Mouse (Mus musculus): ENCODE data around the gene Adgrl4.

Gene Adgrl4

DNA sequence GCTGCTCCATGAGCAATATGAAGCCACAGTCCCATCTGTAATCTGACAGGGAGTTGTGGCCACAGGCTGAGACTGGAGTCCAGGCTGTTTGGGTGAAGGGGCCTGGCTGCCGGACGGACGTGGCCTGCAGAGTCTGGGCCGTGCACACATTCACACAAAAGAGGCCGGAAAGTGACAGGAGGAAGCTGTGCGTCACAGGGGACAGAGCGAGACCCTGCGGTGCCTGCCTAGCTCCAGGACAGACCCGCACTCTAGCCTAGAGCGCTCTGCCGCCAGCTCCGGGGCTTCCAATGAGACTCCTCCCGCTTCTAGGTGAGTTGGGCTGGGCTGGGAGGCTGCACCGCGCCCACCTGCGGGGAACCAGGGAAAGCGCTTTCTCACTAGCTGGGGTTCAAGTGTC is at the start of gene Adgrl4:
TSS of gene Adgrl4 (plus strand) at position 195 of the 400 bp plus-strand sequence.
- in situ Hi-C loops (cut with MboI; ENCODE audit: unreplicated experiment in 2 of 2): no loop called here

DNA sequence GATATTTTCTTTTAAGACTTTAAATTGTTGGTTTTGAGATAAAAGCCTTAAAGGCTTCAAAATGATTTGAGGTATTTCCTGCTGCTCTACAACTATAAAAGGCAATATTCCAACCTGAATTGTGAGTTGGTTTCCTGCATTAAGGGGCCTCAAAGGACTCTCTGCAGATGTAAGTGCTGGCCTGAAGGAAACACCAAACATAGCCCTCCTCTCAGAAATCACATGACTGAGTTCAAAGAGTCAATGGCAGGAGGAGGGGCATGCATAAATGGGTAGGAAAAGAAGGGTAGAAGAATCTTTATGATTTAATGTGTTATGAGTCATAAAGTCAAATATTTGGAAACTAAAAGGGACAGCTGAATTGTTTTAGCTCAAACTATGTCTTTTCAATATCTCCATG is 46.8 kb upstream of the Adgrl4 start:
- in situ Hi-C loops (cut with MboI; ENCODE audit: unreplicated experiment in 2 of 2): no loop called here

DNA sequence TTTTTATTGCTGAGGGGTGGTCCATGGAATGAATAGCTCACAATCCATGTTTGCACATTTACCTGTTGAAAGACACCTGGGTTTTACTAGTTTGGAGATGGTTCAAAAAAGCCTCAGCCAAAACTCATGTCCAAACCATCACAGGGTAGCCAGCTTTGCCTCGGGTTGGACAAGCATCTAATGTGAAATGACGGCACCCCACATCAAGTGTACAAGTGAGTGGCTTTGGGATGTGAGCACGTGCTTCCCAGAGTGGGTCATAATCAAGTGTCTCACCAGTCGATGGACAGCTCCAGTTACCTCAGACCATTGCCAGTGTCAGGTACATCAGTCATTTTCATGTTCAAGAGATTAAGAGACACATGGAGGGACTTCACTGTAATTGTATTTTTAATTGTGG is 44.8 kb upstream of the Adgrl4 start:
- in situ Hi-C loops (cut with MboI; ENCODE audit: unreplicated experiment in 2 of 2): no loop called here

DNA sequence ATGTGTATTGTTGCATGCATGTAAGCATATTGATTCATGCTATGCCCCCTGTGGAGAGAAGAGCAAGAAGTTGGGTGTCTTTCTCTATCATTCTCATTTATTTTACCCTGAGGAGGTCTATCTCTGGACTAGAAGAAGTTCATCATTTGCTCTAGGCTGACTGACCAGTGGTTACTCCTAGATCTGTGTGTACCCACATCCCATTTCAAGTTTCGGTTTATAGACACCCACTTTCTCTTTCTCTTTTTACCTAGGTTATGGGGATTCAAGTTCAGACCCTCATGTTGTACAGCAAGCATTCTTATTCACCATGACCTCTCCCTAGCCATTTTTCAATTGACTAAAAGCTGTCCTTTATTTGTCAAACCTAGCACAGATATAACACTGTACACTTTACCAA is 44.4 kb upstream of the Adgrl4 start:
- in situ Hi-C loops (cut with MboI; ENCODE audit: unreplicated experiment in 2 of 2): no loop called here

DNA sequence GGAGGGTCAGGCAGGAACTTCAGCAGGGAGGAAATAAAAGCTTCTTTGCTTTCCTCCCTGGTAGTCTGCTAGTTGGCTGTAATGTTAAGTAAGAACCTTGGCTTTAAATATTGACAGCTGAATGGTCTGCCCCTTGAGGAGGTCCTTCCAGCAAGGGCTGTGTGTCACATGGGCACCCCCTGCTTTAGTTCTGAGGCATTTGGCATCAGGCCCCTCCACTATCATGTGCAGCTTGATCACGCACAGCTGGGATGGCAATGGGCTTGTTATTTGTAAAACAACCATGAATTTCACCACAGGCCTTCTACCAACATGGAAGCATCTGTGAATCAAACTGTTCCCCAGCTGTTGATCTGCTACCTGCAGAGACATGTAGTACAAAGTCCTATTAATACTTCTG is 38.4 kb upstream of the Adgrl4 start:
- in situ Hi-C loops (cut with MboI; ENCODE audit: unreplicated experiment in 2 of 2): no loop called here

DNA sequence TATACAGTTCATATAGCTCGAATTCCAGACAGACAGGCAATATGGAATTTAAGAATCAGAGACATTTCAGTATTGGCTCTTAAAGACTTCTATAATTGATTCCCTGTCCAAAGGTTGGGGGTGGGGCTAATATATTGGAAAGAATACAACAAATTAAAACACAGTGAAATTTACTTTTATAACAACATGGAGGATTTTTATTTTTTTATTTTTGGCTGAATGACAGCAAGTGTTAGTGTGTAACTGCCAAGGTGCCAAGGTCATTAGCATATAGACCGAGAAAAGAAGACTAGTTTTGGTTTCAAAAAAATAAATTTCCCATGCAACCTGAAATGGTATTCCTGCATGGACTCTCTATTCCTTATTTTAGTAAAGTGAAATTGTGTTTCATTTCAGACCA is 26.7 kb upstream of the Adgrl4 start:
- in situ Hi-C loops (cut with MboI; ENCODE audit: unreplicated experiment in 2 of 2): no loop called here

DNA sequence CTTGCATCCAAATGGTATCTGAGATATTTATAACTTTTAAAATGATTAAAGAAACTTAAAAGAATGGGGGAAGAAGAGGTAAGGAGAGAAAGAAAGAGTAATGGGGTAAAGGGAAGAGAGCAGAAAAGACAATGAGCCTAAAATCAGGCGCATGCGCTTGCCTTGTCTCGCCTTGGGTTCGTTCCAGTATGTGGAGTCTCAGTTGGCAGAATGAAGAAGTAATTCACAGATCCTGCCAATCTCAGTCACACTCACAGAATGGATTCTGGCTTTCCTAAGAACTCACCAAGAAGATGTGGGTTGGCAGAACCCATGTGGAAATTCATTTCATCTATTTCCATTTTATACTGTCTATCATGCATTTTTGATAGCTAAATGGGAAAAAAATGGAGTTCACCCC is 26.2 kb upstream of the Adgrl4 start:
- in situ Hi-C loops (cut with MboI; ENCODE audit: unreplicated experiment in 2 of 2): no loop called here

DNA sequence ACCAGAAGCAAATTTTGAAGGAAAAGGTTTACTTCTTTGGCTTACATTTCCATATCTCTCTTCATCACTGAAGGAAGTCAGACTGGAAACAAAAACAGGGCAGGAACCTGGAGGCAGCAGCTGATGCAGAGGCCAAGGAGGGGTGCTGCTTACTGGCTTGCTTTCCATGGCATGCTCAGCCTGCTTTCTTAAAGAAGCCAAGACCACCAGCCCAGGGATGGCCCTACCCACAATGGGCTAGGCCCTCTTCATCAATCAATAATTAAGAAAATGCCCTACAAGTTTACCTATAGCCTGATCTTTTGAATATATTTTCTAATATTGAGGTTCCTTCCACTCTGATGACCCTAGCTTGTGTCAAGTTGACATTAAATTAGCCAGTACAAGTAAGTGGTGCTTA is 20.8 kb upstream of the Adgrl4 start:
- in situ Hi-C loops (cut with MboI; ENCODE audit: unreplicated experiment in 2 of 2): no loop called here

DNA sequence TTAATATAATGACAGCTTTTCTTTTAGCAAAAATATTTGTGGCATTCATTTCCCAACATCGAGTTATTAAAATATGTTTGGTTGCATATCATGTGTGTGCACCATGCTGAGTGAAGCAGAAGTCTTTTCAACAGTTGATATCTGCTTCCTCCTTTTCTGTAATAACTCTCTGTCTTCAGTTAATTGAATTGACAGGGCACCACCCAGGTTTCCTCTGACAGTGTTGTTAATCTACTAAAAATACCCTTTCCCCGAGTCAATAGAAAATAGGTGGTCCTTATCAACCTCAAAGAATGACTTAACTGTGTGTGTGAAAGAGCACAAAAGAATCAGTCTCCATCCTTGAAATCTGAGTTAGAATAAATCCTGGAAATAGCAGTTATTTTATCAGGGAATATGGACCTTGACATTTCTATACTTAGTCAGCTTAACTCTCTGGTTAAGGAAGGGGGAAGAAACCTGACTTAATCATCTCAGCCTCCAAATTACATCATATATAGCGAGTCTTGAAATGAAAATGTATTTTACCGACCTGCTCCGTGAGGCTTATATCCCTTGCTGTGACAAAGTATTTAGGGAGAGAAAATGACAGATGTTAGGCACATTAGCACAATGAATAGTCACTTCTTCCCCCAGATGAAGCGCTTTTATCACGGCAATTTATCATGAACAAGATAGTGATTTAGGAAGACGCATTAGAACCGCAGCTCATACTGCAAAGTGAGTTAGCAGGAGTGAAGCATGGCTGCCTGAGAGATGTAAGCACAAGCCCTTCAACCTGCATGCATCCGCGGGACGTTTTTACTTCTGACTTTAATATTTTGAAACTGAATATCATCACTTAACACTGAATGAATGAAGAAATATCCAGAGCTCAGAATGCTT is 19.8 kb upstream of the Adgrl4 start:
- in situ Hi-C loops (cut with MboI; ENCODE audit: unreplicated experiment in 2 of 2): no loop called here

DNA sequence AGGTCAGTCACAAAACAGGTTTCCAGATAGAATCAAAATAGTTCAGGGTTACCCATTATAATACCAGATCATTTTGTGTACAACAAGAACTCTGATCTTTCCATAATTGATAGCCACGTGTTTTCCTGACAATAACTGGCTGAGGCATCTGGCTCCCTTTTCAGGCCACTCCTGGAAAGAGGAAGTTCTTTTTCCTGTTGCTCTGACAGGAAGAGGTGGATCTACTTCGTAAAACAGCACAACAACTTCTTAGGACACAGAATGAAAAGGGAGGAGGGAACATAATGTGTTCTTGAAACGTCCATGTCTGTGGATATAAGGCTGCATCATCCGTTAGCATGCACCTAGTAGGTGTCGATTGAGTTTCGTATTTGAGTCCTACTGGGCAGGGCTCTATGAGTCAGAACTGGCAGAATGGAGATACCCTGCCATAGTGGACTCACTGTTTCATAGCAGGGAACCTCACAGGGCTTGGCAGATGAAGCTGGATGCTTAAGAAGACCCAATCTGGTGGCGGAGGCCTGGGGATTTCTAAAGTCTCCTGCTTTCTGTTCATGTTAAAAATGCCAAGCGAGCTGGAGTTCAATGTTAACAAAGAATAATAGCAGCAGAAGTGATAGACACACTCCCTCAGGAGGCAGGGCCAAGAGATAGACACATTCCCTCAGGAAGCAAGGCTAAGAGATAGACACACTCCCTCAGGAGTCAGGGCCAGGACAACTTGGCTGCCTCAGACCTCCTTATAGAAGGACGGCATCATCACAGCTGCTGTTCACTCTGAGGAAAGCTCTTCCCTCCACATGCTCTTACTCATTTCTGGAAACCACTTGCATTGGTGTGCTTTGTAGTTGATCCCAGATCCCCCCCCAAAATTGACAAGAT is 13.1 kb upstream of the Adgrl4 start:
- in situ Hi-C loops (cut with MboI; ENCODE audit: unreplicated experiment in 2 of 2): no loop called here

DNA sequence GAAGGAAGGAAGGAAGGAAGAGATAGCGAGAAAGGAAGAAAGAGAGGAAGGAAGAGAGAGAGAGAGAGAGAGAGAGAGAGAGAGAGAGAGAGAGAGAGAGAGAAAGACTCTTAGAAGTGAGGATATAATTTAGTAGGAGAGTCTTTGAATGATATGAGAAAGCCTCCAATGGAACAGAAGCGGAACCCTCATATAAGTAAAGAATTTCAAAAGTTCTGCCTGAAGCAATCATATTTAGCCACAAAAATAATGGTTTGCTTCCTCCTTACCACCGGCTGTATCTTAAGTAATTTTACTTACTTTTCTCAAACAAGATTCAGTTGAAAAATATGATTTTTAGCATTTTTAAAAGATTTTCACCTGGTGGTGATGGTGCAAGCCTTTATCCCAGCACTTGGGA is 7.6 kb upstream of the Adgrl4 start:
- in situ Hi-C loops (cut with MboI; ENCODE audit: unreplicated experiment in 2 of 2): no loop called here

DNA sequence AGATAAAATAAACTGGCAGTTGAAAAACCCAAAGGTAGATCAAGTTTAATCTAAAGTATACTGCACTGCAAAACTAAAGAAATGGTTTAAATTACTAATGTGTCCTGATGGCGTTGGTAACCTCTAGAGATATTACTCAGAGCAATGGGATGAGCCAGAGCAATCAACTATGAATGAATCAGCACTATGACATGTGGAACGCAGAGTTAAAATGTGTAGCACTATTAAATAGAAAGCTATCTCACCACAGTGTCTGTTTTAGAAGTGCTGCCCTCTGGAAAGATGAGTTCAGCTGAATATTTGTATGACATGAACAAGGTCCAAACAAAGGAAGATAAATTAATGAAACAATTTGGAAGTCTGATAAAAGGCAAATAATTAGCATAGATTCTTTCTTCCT is 6.2 kb upstream of the Adgrl4 start:
- in situ Hi-C loops (cut with MboI; ENCODE audit: unreplicated experiment in 2 of 2): no loop called here

DNA sequence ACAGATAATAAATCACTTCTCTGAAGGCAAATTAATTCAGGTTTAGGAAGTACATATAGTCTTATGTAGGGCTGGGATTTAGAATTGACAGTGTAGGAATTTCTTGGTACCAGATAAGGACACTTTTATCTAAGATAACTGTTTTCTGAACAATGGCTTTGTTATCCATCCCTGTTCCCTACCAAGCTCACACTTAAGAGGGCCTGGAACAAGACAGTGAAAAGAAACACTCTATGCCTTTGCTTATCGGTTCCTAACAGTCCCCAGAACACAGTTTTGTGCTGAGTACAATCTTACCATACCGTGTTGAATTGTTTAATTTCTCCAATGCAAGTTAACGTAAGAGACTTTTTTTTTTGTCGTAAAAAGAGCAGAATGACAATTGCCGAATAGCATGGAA is 677 bp downstream of the Adgrl4 start:
- in situ Hi-C loops (cut with MboI; ENCODE audit: unreplicated experiment in 2 of 2): no loop called here

DNA sequence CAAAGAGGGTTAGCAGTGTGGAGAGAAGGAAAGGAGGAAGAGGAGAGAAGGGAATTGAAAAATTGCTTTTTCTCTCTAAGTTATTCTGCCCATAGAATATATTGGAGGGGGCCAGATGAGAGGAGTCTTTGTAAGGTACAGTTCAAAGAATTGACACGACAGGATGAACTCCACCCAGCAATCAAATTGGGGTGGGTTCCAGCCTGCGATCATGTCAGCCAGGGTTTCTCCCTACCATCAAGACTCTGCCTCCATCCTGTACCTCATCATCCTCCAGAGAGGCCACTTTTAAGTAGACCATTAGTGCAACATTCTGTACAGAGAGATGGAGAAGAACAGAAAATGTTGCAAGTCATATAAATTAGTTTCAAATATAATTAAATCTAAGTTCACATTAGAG is 2.3 kb downstream of the Adgrl4 start:
- in situ Hi-C loops (cut with MboI; ENCODE audit: unreplicated experiment in 2 of 2): no loop called here

DNA sequence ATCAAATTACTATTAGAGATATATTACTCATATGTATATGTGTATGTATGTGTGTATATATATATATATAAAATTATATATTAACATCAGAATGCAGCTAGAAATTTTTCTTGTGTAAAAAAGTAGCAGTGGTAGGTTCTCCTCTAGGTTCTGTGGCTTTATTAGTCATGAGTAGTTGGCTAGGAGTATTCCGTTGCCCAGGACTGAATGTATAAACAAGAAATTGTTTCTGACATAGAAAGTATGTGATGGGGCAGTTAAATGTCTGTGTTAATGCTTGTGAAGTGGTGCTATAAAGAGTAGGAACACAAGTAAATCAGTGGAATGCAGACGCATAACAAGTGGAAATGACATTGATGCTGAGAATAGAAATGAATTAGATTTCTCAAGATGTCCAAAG is 4.3 kb downstream of the Adgrl4 start:
- in situ Hi-C loops (cut with MboI; ENCODE audit: unreplicated experiment in 2 of 2): no loop called here

DNA sequence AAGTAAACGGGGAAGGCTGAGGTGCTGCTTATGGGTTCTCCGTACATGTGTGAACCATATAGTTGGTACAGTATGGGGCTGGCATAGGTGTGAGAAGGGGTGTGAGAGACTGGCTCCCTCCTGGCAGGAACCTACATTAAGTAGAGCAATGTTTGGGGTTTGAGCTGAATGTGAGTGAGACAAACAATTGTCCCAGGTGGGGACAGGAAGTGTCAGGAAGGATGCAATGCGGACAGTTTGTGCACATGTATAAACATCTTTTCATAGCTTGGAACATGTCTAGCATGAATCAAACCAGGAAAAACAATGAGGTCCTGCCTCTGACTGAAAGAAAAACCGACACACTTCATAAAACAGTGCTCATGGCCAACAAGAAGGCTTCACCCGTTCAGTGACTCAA is 5.8 kb downstream of the Adgrl4 start:
- in situ Hi-C loops (cut with MboI; ENCODE audit: unreplicated experiment in 2 of 2): no loop called here

DNA sequence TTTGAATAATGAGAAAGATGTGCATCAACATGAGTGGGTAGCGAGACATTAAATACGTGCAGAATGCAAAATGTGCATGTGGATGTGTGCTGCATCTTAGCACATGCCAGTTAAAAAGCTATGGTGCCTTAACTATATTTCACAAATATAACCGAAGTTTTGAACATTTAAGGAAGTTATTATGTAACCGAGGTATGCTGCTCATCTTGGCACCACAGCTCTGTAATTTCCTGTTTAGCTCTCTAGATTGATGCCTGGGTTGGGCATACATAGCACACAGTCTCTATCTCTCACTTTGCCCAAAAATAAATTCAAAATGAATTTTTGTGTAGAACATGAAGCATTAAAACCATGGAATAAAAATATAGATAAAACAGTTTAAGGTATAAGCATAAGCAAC is 6.6 kb downstream of the Adgrl4 start:
- in situ Hi-C loops (cut with MboI; ENCODE audit: unreplicated experiment in 2 of 2): no loop called here

DNA sequence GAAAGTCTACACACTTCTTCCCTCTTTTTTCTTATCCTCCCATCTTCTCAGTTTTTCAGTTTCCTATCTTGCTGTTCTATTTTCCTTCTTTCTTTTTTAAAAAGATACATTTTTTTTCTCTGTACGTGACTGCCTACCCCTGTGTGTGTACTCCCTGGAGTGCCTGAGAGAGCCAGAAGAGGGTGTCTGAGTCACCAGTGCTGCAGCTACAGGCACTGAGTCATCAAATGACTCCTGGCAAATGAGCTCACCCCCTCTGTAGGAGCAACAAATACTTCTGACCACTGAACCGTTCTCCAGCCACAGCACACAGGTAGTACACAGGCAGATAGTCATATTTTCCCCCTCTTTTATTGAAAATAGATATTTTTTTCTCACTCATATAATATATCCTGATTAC is 8.2 kb downstream of the Adgrl4 start:
- in situ Hi-C loops (cut with MboI; ENCODE audit: unreplicated experiment in 2 of 2): no loop called here

DNA sequence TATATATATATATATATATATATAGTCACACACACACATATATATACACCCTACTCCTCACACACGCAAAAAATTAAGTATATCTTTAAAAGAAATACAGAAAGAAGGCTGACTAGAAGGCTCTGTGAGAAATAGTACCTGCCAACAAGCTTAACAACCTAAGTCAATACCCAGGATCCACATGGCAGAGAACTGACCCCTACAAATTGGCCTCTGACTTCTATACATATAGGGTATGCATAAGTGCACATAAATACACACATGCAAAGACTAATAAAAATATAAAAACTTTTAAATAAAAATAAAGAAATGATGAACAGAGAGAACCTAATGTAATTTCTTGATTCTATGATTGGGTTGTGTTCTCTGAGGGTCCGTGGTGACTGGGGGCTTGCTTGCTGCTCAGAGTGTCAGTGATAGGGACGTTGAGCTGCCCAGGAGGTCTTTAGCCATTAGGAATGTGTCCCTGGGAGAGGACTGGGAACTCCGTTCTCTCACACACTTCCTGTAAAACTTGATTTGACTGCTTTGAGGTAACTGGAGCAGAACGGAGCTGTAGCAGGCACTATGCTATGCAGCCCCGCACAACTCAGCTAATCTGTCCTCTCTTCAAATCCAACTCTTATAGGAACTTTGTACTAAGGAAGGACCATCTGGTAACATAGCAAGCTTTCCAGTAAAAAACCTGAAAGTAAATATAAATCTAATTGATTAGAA is 17.5 kb downstream of the Adgrl4 start:
- in situ Hi-C loops (cut with MboI; ENCODE audit: unreplicated experiment in 2 of 2): no loop called here

DNA sequence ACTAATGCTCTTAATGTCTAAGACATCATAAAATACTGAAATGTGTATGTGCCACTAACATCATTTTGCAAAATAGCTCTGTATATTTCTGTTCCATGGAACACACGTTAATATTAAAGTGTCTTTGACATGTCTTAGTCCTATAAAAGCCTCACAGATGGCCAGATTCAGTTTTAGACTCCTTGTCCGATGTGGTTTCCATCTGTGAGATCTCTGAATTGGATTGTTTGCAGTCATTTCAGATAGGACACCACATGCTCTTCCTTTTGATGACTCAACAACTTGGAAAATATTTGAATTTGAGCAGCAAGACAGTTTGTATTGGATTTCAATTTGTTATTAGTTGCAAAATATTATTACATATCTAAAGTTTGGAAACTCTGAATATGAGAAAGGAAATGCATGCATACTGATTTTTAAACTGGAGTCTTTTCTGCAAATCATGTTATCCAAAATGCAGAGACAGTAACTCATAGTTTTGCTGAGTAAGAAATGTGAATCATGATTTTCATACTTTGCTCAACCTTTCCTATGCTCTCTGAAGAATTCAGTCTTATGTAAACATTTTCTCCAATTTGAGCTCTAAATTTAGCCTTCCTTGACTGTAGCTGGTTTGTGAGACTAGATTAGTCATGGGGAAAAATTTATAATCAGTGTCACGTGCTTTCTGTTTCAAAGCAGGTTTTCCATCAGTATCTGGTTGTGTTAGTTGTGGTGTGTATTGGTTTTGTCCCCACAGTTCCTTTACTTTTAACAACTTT is 21.9 kb downstream of the Adgrl4 start:
- in situ Hi-C loops (cut with MboI; ENCODE audit: unreplicated experiment in 2 of 2): no loop called here
